35 mouse cellular contexts compared by ENCODE assay signal in the genomic region with DNA sequence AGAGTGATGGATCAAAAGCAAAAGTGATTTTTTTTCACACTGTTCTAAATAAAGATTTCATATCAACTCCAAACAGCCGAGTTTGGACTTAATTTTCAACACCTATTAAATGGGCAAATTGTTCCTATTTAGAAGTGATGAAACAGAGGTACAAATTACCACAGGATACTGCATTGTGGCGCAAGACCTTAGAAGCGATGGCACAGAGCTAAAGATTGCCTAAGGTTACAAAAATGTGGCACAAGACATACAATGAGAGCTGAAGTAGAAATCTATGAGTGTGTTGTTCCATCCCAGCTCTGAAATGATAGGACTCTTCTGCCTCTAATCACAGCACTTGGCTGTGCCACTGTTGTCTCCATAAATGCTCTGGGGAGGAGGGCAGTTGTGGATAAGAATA. TPM values are rescaled to one million over a fixed set of nuclear protein-coding genes. Genes with fewer than 3 reads are reported as not detected.
DNase-seq lines count a peak whose midpoint lies in the region; ATAC-seq lines count a peak whose summit lies in the region.
"Had no signal": no experiment of that assay in that cellular context is flagged by ENCODE, and none has a peak within 500 bp of the region (broad histone marks: within the 10 kb centered on the region; RNA-seq: fewer than 3 reads in every experiment).

No protein-coding gene starts in this region.

- H3K27me3 ChIP-seq in liver, embryonic 15.5 days = no peaks in the 10 kb centered on the region
- no peaks in the 10 kb centered on the region for H3K27me3 ChIP-seq in liver, embryonic 12.5 days (replicated peaks)
- H3K27me3 ChIP-seq: embryonic facial prominence, embryonic 13.5 days; intestine, embryonic 15.5 days; limb, embryonic 15.5 days; midbrain, embryonic 15.5 days had no signal

- no peaks in the 10 kb centered on the region for H3K9me3 ChIP-seq in liver, embryonic 15.5 days (replicated peaks)
- H3K9me3 ChIP-seq in liver, embryonic 12.5 days (replicated peaks) = no peaks in the 10 kb centered on the region
- H3K9me3 ChIP-seq: embryonic facial prominence, embryonic 13.5 days; G1E; intestine, embryonic 15.5 days; limb, embryonic 10.5 days; limb, embryonic 15.5 days; midbrain, embryonic 10.5 days; midbrain, embryonic 15.5 days had no signal

- WGBS in liver, embryonic 15.5 days (ENCODE audit: insufficient replicate concordance) = 59% methylated on average over 3 of the region's 3 CpGs
- WGBS in liver, embryonic 12.5 days (ENCODE audit: insufficient replicate concordance) = 67% methylated on average over 3 of the region's 3 CpGs

- 0 out of 2 replicates have a peak overlapping the region, but pooled peaks have one; percentile 5 for H3K27ac ChIP-seq in liver, embryonic 15.5 days (replicated peaks)
- H3K27ac ChIP-seq in liver, embryonic 12.5 days = no peak overlapping the region
- H3K27ac ChIP-seq: embryonic facial prominence, embryonic 13.5 days; hindbrain, postnatal 0 days; intestine, embryonic 15.5 days; kidney, postnatal 0 days; limb, embryonic 10.5 days; limb, embryonic 15.5 days; midbrain, embryonic 10.5 days; midbrain, embryonic 15.5 days; stomach, postnatal 0 days had no signal

- H3K4me2 ChIP-seq in liver, embryonic 15.5 days = no peak overlapping the region
- H3K4me2 ChIP-seq in liver, embryonic 12.5 days = no peak overlapping the region
- H3K4me2 ChIP-seq: embryonic facial prominence, embryonic 13.5 days; intestine, embryonic 15.5 days; limb, embryonic 15.5 days; midbrain, embryonic 15.5 days had no signal

- DNase-seq in 416B (ENCODE audit: low read depth) = peak; percentile 87
- peak; percentile 64 for DNase-seq in gonadal fat pad, adult 2 months (ENCODE audit: low read depth)
- DNase-seq in urinary bladder, postnatal 36 days (ENCODE audit: low spot score in 2 of 2) = no peak
- DNase-seq in thymus, postnatal 36 days = no peak
- DNase-seq: adrenal gland, postnatal 14 days; cerebellum, adult 11-12 months; cerebellum, adult 9-11 months; heart, postnatal 14 days; kidney, adult 2 months; lung, postnatal 14 days; right cerebral cortex, postnatal 4 days; thymus, adult 2 months; thymus, postnatal 4 days had no signal

- no peaks in the 10 kb centered on the region for H3K36me3 ChIP-seq in liver, embryonic 15.5 days (replicated peaks)
- no peaks in the 10 kb centered on the region for H3K36me3 ChIP-seq in liver, embryonic 12.5 days
- H3K36me3 ChIP-seq: embryonic facial prominence, embryonic 13.5 days; G1E; intestine, embryonic 15.5 days; limb, embryonic 10.5 days; limb, embryonic 15.5 days; midbrain, embryonic 10.5 days; midbrain, embryonic 15.5 days had no signal

- ATAC-seq in liver, embryonic 15.5 days (ENCODE audit: insufficient read depth) = no peak
- ATAC-seq in liver, embryonic 12.5 days = no peak
- peak; percentile 83 for ATAC-seq in monocyte, adult 5-6 weeks (replicated peaks; ENCODE audit: insufficient number of reproducible peaks, low FRiP score, low TSS enrichment, poor library complexity, severe bottlenecking)
- ATAC-seq: forebrain, embryonic 16.5 days; hindbrain, postnatal 0 days; intestine, embryonic 15.5 days; midbrain, embryonic 15.5 days had no signal

- H3K4me1 ChIP-seq in liver, embryonic 15.5 days (replicated peaks) = peaks cover 12% of the 10 kb centered on the region
- H3K4me1 ChIP-seq in liver, embryonic 12.5 days = peaks cover 20% of the 10 kb centered on the region
- H3K4me1 ChIP-seq: embryonic facial prominence, embryonic 13.5 days; intestine, embryonic 15.5 days; limb, embryonic 10.5 days; limb, embryonic 15.5 days; midbrain, embryonic 10.5 days; midbrain, embryonic 15.5 days had no signal

- no peak overlapping the region for H3K9ac ChIP-seq in liver, embryonic 15.5 days
- H3K9ac ChIP-seq in liver, embryonic 12.5 days = no peak overlapping the region
- H3K9ac ChIP-seq: embryonic facial prominence, embryonic 13.5 days; intestine, embryonic 15.5 days; limb, embryonic 15.5 days; midbrain, embryonic 15.5 days had no signal

- H3K4me3 ChIP-seq in liver, embryonic 15.5 days (replicated peaks) = no peak overlapping the region
- H3K4me3 ChIP-seq in liver, embryonic 12.5 days = no peak overlapping the region
- H3K4me3 ChIP-seq: embryonic facial prominence, embryonic 13.5 days; intestine, embryonic 15.5 days; limb, embryonic 10.5 days; limb, embryonic 15.5 days; midbrain, embryonic 10.5 days; midbrain, embryonic 15.5 days had no signal

RNA-seq across cellular contexts. Expression of a gene that starts 3.7 kb away (rescaled TPM):
- 3.2 and 3.3 TPM in 2 replicates for polyA plus RNA-seq in liver, embryonic 15.5 days (2015; fragmentation: Nextera tagmentation; extraction: Ambion mirVana)
- polyA plus RNA-seq in liver, embryonic 12.5 days (2016; fragmentation: Nextera tagmentation; extraction: Ambion mirVana) = 1.4 and 1.6 TPM in 2 replicates
- 2.5 and 4.5 TPM in 2 replicates for polyA plus RNA-seq in gonadal fat pad, adult 2 months (2012; rRNA removed)
- total RNA-seq in monocyte, adult 5-6 weeks (2017) = 3.8 to 22.9 TPM (median 22.1 TPM) in 3 replicates

RNA-seq across cellular contexts. Expression of a gene that starts 13.4 kb away (rescaled TPM):
- polyA plus RNA-seq in liver, embryonic 15.5 days (2015; fragmentation: Nextera tagmentation; extraction: Ambion mirVana) = not detected in 2 replicates
- not detected in 2 replicates for polyA plus RNA-seq in liver, embryonic 12.5 days (2016; fragmentation: Nextera tagmentation; extraction: Ambion mirVana)
- polyA plus RNA-seq in gonadal fat pad, adult 2 months (2012; rRNA removed) = 0.20 and 0.28 TPM in 2 replicates
- total RNA-seq in monocyte, adult 5-6 weeks (2017) = not detected in 3 replicates
- total RNA-seq: adrenal gland, postnatal 14 days; gastrocnemius, adult 8-10 months; gastrocnemius, postnatal 4 days; heart, postnatal 14 days; hindbrain, postnatal 0 days; left cerebral cortex, postnatal 10 days had no signal
- polyA plus RNA-seq: embryonic facial prominence, embryonic 13.5 days; forebrain, embryonic 11.5 days; forebrain, embryonic 16.5 days; G1E; heart, embryonic 14.5 days; hindbrain, embryonic 11.5 days; hindbrain, postnatal 0 days; intestine, embryonic 15.5 days; kidney, postnatal 0 days; large intestine, adult 2 months; limb, embryonic 10.5 days; limb, embryonic 15.5 days; midbrain, embryonic 10.5 days; midbrain, embryonic 15.5 days; neural tube, embryonic 11.5 days; stomach, postnatal 0 days; thymus, adult 2 months had no signal

RNA-seq across cellular contexts. Expression of a gene that starts 57.0 kb away (rescaled TPM):
- 0.16 and 0.18 TPM in 2 replicates for polyA plus RNA-seq in liver, embryonic 15.5 days (2015; fragmentation: Nextera tagmentation; extraction: Ambion mirVana)
- polyA plus RNA-seq in liver, embryonic 12.5 days (2016; fragmentation: Nextera tagmentation; extraction: Ambion mirVana) = 0.05 TPM in 1 of 2 replicates, not detected in the other
- polyA plus RNA-seq in gonadal fat pad, adult 2 months (2012; rRNA removed) = 0.16 and 0.23 TPM in 2 replicates
- total RNA-seq in monocyte, adult 5-6 weeks (2017) = 1.6 to 124 TPM (median 118 TPM) in 3 replicates
- total RNA-seq: gastrocnemius, postnatal 4 days; heart, postnatal 14 days; hindbrain, postnatal 0 days had no signal
- polyA plus RNA-seq: forebrain, embryonic 11.5 days; forebrain, embryonic 16.5 days; G1E; hindbrain, embryonic 11.5 days; hindbrain, postnatal 0 days; kidney, postnatal 0 days; limb, embryonic 10.5 days; limb, embryonic 15.5 days; midbrain, embryonic 10.5 days; midbrain, embryonic 15.5 days; neural tube, embryonic 11.5 days had no signal

Comparison
In these comparisons a context has a peak if more than half of its experiments do, and no peak if none do; other contexts are left out.
1. DNase-seq: peak in 416B (single experiment) and gonadal fat pad, adult 2 months (single experiment); none in urinary bladder, postnatal 36 days (0 of 2) and thymus, postnatal 36 days (0 of 2).